Mouse (Mus musculus) monocyte, adult 2 months (primary cell): Measurements from ENCODE around the gene Atp8b2.
A peak's percentile ranks its signal among the peaks of the same experiment; 100 is the strongest.

Experiments
- DNase-seq, 2 experiments: peaks; one replicate each; pipeline ENCODE4 v3.0.0; 2022; ENCODE audit warnings: low spot score in 2 of 2, low read depth in 1 of 2

The Atp8b2 gene

DNA sequence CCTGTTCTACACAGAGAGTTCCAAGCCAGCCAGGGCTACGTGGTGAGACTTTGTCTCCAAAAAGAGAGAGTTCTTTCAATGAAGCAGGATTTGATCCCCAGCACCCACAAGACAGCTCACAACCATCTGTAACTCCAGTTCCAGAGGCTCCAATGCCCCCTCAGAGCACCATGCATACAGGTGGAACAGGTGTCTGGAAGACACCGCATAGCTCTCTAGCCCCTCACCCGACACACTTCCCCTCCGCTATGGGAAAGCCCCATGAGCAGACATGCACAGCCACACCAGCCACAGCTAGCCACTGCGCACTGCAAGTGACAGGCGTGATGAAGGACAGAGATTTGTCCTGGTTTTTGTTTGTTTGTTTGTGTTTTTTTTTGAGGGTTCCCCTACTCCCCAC lies 54.5 kb downstream of the Atp8b2 start:
- DNase-seq = no peak

DNA sequence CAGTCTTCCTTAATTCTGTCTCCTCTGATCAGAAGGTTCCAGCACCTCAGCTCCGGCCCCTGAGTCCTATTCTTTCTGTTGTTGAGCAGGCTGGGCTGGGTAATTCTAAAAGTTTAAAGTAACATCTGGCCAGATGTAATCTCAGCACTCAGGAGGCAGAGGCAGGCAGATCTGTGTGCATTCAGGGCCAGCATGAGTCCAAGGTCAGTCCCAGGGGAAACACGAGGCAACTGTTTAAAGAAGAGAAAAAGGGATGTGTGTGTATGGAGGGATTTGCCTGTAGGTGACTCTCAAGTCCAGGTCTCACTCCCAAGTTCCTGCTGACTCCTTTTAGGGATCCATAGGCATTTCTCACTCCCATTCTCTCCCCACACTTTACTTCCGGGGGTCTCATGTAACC lies 55.5 kb downstream of the Atp8b2 start:
- DNase-seq = no peak

DNA sequence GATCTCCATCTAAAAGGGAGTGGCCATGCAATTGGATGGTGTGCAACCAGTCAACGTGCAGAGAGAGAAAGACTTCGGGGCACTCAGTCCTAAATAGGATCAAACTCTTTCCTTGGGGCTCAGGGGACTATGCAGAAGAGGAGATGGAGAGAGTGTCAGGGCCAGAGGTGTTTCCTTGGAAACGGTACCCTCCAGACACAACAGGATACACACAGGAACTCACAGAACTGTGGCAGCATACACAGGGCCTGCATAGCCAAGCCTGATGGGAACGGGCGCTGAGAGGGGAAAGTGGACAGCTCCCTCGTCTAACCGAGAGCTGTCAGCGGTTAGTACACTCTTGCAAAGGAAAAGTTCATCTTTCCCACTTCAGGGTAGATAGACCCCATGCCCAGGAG lies 63.8 kb downstream of the Atp8b2 start:
- no peak for DNase-seq

DNA sequence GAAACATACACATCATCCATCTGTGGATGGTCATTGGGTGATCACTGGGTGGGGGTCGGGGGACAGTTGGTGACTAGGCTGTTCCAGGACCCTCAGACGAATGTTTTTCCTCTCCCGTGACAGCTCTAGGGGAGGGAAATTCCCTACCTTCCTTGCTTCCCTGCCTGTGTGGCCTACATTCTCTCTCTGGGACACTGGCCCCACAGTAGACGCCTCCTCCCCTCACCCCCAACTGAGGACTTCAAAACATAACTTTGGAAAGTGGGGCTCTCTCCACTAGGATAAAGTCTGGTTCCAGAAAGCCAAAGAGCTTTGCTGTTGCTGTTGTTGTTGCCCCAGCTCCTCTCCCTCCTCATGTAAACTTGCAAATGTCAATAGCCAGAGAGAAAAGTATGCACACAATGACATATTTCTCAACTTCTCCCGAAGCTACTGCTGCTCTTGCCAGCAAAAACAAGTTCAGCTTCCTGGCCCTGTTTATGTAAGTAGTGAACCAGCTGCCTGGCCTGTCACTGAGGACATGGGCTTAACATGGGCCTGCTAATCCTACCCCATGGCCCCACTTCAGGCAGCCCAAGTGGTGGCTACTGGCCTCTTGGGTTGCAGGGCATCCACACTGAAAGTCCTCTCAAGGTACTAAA lies 64.3 kb downstream of the Atp8b2 start:
- no peak for DNase-seq

DNA sequence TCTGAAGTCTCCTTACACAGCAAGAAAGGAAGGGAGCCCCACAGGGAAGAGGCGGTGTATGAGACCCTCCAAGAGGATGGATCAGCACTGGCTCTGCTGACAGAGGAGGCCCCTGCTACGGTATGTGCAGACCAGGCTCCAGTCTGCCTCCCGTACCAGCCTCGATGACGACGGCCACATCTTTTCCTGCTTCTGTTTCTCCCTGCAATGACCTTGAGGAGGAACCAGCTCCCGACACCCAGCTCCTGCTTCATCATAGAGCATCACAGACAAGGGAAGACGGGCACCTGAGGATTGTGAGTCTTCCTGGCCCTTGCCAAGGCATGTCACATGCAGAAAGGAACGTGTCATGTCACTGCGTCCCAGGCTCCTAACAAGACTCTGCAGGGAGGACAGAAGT lies 65.3 kb downstream of the Atp8b2 start:
- DNase-seq = no peak

DNA sequence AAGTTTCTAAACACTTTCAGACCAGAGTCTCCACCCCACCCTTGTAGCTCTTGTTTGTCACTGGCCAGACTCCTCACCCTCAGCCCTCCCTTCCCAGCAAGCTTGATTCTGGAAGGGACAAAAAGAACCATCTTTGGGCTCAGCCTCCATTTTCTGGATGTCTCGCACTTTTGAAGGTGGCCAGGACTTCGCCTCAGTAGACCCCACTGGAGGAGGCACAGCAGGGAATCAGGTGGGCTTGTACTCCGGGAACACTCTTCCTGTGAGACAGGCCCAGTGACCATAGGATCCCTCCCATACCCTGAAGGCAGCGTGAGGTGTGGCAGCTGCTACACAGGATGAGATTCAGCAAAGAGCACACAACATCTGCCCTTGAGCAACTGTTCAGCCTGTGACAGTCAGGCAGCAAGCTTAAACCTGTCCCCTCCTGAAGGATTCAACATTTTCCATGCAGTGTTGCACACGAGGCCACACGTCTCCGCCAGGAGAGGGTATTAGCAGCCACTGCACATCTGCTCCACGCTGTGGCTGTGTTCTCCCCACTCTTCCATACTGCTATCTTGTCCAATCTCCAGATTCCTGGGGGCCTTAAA lies 66.0 kb downstream of the Atp8b2 start:
- DNase-seq = no peak

DNA sequence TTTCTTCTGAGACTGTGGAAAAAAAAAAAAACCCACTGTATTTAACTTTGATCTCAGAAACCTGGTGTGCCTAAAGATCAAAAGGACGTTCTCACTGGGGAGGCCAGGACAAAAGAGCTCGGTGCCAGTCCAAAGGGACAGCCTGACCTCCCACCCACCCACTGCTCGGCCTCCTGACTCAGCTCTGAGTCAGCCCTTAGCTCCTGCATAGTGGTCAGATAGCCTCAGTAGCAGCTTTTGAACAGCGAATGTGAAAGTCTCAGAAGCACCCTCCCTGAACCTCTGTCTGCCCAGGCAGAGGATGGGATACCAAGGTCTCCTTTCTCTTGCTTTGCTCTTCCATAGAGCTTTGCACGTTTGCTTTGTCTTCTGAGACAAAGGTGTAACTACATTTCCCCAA lies 66.7 kb downstream of the Atp8b2 start:
- no peak for DNase-seq

DNA sequence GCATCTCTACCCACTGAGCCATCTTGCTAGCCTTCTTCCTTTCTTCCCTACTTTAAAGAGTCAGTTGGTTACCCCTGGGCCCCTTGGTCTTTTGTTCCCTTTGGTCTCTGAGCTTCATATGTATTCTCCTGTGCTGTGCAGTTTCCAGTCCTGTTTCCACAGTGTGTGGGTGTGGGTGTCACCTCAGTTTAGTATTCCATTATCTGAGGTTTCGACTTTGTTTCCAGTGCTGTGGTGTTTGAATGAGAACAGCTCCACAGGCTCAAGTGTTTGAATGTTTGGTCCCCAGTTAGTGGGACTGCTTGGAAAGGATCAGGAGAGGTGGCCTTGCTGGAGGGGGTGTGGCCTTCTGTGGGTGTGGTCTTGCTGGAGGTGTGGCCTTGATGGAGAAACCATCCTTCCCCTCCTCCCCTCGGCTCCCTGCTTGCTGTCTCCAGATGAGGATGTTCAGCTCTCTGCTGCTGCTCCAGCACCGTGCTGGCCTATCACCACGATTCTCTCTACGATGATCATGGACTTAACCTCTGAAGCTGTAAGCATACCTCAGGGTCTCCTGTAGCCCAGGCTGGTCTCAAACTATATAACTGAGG lies 70.7 kb downstream of the Atp8b2 start:
- peak in 1 of 2 experiments; percentile 18 for DNase-seq

DNA sequence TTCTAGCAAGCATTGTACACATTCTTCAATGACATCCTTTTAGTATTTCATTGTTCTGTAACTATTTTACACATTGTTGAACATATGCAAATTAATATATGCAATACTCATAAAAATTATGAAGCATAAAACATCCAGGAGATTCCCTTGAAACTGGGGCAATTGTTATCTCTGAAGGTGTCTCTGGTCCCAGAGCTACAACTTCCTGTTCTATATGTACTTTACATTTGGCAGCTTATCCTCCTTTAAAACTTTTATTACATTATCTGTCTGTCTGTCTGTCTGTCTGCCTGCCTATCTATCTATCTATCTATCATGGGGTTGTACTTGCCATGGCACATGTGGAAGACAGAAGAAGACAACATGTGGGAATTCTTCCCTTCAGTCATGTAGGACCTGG lies 71.6 kb downstream of the Atp8b2 start:
- no peak for DNase-seq

DNA sequence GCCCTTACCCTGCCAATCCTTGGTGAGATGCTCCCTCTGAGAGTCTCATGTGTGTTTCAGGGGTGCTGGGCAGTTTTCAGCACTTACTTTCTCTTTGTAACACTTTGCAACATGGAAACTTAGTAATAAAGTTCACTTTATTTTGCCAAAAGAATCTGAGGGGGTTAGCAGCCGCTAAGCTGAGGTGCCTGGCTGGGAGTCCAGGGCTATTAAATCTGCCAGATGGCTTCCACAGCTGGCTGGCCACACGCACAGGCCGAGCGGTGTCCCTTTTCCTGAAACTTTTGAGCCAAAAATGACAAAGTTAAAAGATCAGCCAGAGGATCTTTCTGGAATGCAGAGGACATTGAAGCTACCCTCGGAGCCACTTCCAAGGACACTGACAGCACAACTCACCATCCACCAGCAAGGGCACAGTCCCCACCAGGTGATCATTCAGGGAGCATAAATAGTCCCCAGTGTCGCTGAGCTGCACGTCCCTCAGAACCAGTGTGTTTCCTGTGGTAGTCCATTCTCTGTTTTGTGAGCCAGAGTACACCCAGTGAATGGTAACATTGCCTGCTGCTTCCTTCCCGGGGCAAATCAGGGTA lies 73.4 kb downstream of the Atp8b2 start:
- no peak for DNase-seq
